Mouse (Mus musculus): ENCODE measurements around the gene Ampd3.
A peak's percentile ranks its signal among the peaks of the same experiment; 100 is the strongest.

Ampd3 gene

DNA sequence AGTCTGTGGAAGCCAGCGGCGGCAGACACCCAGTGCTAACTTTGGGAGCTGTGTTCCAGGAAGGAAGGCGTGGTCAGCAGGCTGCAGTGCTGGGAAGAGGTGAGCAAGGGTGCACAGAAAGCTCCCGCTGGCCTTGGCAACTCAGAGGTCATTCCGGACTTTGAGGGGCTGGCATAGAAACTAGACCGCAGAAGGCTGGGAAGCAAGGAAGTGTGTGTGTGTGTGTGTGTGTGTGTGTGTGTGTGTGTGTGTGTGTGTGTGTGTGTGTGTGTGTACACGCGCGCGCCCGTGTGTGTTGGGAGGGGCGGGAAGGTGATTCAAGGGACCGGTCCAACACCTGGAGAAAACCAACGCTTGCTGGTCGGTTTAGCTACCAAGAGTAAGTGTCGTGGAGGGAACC is at the start of gene Ampd3:
TSS of gene Ampd3 (plus strand) at position 206 of the 400 bp plus-strand sequence.
- no peak for DNase-seq (ENCODE audit: low read depth, low spot score)

DNA sequence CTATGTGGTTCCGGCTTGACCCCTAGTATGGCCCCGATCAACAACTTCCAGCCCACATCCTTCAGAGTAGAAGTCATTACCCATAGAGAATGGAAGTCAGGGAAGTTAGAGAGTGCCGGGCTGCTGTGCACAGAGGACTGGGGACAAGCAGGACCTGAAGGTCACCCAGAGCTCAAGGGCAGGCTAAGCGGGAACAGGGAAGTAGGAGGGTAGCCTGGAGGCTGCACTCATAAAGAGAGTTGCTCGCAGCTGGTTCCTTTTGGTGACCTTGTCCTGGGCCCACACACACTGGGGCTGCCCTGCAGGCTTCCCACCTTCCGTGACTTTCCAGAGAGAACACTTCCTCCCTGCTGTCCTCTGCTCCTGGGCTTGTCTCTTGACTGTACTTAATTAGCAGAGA is 49.5 kb upstream of the Ampd3 start:
- DNase-seq (ENCODE audit: low read depth, low spot score): no peak

DNA sequence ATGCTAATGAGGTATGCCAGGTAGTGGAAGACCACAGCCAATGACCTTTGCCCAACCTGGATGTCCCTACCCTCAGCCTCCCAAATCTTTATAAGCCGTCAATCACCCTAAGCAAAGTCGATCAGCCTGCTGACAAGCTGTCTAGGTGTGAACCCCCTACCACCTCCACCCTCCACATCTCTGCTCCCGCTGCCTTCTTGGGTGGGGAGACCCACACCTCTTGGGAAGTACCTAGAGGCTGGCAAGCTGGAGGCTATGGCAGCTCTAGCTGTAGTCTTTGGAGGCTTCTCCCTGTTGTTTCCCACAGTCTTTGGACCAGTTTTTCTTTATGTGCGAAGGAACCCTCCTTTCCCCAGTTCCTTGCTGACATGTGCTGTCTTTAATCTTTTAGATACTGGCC is 48.1 kb upstream of the Ampd3 start:
- DNase-seq (ENCODE audit: low read depth, low spot score): no peak

DNA sequence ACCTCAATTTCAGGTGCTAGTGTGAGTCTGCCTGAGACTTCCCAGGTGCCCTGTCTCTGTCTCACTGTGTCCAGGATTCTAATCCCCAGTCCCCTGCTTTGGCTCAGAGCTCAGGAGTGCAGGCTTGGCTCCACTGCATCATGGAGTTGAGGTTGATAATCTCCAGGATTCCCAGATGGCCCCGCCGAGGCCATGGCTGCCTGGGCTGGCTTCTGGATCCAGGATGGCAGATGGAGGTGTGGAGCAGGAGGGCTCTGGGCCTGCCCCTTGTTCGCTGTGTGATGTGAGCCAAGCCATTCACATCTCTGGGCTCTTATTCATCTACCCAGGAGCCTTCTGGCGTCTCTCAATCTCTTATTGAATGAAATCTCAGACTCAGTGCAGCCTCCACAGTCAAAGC is 45.8 kb upstream of the Ampd3 start:
- no peak for DNase-seq (ENCODE audit: low read depth, low spot score)

DNA sequence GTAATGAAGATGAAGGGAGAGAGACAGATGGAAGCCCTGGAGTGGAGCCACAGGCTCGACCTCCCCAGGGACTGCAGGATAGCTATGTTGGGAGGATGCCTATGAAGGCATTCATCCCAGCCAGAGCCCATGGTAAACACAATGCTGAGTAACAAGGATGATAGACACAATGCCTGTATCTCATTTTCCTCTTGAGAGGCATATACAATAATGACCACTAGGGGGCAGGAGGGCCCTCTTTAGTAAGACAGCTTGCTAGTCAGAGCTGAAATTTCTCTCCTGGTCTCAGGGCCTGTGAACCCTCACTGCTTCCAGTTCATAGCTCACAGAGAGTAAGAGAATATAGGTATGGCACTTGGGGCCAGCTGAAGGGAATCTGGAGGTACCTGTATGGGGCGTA is 41.0 kb upstream of the Ampd3 start:
- peak; percentile 49 for DNase-seq (ENCODE audit: low read depth, low spot score)

- no peak for DNase-seq (ENCODE audit: low read depth, low spot score)
Observed at GRCm38 (mm10) chr7:110728876-110729275, 39.1 kb upstream of the Ampd3 start.

DNA sequence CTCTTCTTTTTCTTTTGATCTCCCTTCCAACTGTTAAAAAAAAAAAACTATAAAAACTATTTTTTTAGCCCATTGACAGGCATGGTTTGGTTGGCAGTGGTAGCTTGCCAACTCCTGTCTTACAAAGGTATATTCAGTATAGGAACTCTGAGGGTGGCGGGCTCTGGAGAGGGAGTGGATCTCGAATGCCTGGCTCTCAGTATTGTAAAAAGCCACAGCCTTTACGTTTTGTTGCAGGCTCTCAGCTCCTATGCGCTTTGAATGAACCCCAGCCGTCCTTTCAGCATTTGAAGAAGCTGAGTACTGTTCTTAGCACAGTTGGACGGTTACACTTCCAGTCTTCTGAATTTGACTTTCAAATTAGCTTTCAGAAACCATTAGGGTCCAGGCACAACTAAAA is 38.7 kb upstream of the Ampd3 start:
- no peak for DNase-seq (ENCODE audit: low read depth, low spot score)

DNA sequence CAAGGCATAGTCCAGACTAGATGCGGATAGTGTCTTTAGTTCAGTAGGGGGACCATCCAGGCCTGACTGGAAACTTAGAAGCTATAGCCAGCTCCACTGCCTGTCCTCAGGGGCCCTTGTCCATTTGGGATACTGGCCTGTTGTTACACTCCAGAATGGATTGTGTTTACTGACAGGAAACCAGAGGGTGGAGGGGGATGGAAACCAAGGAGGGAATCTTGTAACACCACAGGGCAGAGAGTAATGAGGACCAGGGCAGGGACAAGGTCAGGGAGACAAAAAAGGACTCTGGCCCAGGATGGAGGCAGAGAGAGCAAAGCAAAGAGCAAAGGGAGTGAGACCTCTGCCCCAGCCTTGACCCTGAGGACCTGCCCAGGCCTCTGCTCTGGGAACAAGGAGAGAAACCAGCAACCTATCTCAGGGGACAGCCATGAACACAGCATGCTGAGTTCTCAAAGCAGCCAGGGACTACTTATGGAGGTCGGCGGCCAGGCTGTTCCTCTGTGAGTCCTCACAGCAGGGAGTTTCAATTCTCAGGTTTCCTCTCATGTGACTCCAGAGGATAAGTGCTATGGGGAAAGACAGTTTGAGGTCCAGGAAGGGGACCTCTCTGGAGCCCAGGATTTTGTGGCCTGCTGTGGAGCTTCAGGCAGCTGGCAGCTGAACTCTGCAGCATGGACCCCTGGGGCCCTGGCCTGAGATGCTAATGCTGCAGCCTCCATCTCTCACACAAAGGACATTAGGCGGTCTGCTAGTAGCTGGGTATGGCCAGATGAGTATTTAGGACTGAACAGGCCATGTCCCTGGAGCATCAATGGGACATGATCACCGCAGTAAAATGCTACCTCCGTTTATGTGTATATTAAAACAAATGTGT is 36.7 kb upstream of the Ampd3 start:
- DNase-seq (ENCODE audit: low read depth, low spot score): no peak

DNA sequence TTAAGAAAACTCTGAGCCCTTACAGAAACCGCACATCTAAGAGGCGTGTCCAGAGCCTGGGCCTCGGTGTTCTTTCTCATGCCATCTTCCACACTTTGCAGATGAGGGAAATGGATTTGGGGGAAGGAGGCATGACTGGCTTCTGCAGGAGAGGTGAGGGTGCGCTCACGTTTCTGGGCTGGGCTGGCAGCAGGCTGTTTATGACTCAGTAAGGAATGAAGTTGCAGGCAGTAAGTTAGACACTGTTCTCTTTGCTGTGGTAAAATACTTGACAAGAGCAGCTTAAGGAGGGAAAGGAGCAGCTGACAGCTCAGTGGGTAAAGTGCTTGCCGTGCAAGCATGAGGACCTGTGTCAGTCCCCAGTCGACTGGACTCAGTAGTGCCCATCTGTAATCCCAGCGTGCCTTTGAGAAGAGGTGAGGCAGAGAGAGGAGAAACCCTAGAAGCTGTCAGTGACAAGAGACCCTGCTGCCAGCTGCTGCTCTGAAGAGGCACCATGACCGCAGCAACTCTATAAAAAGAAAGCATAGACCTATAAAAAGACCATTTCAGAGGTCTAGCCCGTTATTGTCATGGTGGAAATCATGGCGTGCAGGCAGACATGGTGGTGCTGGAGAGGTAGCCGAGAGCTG is 35.9 kb upstream of the Ampd3 start:
- no peak for DNase-seq (ENCODE audit: low read depth, low spot score)

DNA sequence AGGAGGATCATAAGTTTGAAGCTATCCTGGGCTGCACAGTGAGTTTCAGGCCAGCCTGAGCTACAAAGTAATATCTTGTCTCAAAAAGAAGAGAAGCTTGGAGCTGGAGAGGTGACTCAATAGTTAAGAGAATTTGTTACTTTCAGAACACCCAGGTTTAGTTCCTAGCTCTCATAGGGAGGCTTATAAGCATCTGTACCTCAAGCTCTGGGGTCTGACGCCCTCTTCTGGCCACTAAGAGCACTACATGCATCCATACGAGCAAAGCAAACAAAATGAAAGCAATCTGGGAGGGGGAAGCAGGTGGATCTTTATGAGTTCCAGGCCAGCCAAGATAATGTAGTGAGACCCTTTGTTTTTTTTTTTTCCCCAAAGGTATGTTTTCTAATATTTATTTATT is 31.1 kb upstream of the Ampd3 start:
- DNase-seq (ENCODE audit: low read depth, low spot score): no peak

- DNase-seq (ENCODE audit: low read depth, low spot score): no peak
Observed at GRCm38 (mm10) chr7:110739764-110740163, 28.2 kb upstream of the Ampd3 start.

DNA sequence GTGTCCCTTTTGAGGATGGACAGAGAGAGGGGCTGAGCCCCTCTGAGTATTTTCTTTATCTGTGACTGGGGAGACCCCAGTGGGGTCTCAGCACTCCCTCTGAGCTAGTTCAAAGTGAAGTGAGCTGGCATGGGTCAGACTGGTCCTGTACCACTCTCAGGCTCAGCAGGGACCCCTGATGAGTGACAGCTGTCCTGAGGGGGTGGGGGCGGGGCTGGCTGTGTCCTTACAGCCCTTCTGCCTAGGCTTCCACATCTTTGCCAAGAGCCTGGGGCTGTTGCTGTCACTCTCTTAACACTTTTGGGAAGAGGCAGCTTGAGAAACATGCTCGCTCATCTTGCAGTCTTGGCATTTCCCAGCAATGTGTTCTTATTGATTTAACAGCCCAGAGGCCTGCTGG is 27.8 kb upstream of the Ampd3 start:
- no peak for DNase-seq (ENCODE audit: low read depth, low spot score)

DNA sequence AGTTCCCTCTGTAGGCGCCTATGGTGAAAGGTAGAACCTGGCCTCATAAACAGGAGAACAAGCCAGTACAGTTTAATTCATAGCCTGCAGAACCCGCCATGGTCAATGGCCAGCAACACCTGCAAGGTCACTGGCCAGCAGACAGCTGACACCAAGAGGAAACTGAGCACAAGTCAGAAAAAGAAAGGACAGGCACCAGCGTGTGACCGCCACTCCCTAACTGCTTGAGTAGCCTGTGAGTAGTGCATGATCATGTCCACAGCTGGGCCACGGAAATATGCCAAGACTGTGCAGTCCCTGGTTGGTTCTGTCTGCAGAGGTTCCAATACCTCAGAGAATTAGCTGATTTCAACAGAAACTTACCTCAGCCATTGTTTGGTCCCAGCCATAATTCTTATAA is 26.0 kb upstream of the Ampd3 start:
- DNase-seq (ENCODE audit: low read depth, low spot score): no peak

- no peak for DNase-seq (ENCODE audit: low read depth, low spot score)
Observed at GRCm38 (mm10) chr7:110746087-110746562, 21.9 kb upstream of the Ampd3 start.

GRCm38 (mm10) chr7:110746809-110747208 is 21.2 kb upstream of the Ampd3 start:
- no peak for DNase-seq (ENCODE audit: low read depth, low spot score)

DNA sequence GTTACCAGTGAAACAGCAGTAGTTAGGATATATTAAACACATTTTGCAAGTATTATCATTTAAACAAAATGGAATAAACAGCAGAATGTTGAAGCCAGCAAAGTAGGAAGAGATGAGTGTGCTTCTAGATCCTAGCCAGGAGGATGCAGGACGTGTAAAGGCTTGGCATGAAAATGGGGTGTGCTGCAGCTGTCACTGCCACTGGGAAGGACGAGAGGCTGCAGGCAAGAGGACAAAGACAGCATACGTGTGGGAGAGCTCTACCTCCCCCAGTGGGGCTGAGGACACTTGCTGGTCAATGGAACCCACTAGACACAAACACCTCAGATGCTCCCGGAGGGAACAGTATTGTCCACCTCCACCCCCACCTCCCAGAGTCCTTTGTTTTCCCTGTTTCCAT is 17.2 kb upstream of the Ampd3 start:
- DNase-seq (ENCODE audit: low read depth, low spot score): no peak

GRCm38 (mm10) chr7:110751634-110752033 is 16.4 kb upstream of the Ampd3 start:
- no peak for DNase-seq (ENCODE audit: low read depth, low spot score)

DNA sequence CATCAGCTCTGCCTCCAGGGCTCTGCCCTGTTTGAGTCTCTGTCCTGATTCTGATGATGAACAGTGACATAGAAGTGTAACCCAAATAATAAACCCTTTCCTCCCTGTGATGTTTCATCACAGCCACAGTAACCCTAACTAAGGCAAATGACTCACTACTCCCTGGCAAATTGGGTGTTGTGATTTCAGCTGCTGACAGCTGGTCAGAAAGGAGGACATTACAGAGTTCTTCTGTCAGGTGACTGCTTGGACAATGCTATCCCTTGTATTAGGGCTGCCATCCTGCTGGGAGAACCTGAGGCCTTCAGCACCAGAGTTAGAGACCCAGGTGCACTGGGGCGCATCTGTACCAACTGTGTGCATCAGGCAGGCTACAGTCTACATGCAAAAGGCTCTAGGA is 14.7 kb upstream of the Ampd3 start:
- DNase-seq (ENCODE audit: low read depth, low spot score): no peak

DNA sequence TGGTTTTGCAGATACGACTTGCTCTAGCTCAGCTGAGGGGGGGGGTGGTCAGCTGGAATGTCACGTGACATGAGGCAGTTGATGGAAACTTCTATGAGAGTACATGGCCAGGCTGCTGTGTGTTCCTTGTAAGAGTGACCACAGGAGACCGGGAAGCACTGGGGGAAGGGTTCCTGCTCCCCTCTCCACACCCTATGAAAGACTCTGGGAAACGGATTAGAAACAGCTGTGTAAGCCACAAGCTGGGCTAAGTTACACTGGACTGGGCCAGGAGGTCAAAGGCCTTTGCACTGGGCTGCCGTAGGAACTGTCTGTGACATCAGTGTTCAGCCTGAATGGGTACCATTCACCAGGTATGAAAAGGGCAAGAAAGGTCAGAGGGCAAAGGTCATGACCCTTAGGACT is 14.1 kb upstream of the Ampd3 start:
- no peak for DNase-seq (ENCODE audit: low read depth, low spot score)

DNA sequence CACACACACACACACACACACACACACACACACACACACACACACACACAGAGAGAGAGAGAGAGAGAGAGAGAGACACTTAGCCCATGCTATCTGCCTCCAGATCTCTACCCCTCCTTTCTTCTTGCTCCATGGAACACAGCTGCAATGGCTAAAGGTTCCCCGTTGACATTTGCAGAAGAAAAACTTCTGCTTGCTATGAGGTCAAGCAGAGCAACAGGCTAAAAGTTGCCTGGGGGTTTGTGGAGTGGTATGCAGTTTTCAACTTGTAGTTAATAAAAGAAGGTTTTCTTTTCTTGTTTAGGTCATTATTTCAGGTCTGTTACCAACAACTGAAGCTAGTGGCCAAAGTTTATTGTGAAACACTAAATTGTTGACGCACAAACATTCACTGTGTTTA is 11.6 kb upstream of the Ampd3 start:
- DNase-seq (ENCODE audit: low read depth, low spot score): no peak

GRCm38 (mm10) chr7:110762605-110763180 is 5.3 kb upstream of the Ampd3 start:
- DNase-seq (ENCODE audit: low read depth, low spot score): no peak

- DNase-seq (ENCODE audit: low read depth, low spot score): no peak
Observed at GRCm38 (mm10) chr7:110768451-110769064, 552 bp downstream of the Ampd3 start.
